Mouse (Mus musculus): ENCODE results near the gene Upk3b.
"Not testable (repeated sequence)": the region's sequence is repeated elsewhere in the genome, so short reads cannot be mapped to it uniquely, and the experiment has no call there.

The Upk3b gene

DNA sequence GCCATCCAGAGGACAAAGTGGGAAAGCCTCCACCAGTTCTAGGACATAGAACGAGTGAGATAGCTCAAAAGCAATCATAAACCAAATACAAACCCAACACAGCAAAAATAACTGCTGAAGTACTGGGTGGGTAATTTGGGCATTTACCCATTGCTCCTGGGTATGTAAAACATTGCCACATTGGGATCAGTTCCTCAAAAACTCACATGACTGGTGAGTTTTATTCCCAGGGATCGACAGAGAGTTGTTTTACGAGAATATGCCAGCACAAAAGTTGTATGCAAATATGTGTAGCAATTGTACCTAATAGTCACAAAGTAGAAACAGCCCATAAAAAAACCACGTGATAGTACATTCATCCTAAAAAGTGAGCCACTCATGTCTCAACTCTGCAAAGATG lies 3.4 kb upstream of the Upk3b start:
- DNase-seq (ENCODE audit: low read depth, low spot score) = no peak

DNA sequence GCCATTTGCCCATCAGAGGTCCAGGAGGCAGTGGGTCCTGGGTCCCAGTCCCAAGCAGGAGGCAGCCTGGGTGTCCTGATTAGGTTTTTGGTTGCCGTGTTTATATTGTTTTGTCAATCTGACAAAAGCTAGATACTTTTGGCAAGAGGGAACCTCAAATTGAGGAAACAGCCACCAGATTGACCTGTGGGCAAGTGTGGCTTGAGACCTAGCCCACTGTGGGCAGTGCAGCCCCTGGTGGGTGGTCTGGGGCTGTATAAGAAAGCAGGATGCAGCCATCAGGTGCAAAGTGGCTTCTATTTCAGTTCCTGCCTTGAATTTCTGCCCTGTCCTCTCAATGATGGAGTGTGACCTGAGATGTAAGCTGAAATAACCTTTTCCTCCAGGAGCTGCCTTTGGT lies 3.0 kb upstream of the Upk3b start:
- no peak for DNase-seq (ENCODE audit: low read depth, low spot score)

DNA sequence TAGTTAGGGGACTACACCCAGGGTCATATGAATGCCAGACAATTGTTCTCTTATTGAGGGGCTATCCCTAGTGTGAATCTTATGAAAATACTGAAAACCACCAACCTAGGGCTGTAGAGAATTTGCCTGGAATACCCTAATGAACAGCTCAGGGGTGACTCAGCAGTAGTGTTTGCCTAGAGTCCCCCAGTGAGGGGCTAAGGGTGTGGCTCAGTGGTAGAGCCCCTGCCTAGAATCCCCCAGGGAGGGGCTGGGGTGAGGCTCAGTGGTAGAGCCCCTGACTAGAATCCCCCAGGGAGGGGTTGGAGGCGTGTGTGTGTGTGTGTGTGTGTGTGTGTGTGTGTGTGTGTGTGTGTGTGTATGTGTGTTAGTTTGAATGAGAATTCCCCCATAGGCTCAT lies 1.6 kb upstream of the Upk3b start:
- no peak for DNase-seq (ENCODE audit: low read depth, low spot score)

DNA sequence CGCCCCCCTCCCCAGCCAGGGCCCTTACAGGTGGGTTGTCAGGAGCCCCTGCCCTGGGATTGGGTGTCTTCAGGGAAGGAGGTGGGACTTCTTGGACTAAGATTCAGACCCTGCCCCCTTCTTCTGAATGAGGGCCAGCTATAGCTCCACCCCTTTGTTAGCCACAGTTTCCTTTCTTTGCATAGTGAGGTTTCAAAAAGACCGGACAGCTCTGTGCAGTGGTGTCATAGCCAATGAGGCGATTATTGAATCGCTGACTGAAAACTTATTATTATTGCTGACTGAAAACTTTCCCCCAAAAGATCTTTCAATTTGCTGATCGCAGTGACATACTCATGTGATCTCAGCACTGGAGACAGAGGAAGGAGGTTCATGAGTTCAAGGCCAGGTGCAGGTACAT lies 1.9 kb downstream of the Upk3b start:
- no peak for DNase-seq (ENCODE audit: low read depth, low spot score)

DNA sequence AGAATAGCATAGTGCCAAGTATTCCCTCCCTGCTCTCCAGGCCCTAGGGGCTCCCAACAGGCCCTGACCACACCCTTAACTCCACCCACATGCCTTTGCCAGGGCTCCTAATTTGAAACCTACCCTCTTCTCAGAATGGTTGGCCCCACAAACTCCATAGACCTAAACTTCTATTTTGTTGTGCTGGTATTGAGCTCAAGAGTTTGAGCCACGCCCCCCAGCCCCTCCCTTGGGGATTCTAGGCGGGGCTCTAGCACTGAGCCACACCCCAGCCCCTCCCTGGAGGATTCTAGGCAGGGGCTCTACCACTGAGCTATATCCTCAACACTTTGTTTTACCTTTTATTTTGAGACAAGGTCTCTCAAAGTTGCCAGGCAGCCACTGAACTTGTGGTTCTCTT lies 3.0 kb downstream of the Upk3b start:
- no peak for DNase-seq (ENCODE audit: low read depth, low spot score)

DNA sequence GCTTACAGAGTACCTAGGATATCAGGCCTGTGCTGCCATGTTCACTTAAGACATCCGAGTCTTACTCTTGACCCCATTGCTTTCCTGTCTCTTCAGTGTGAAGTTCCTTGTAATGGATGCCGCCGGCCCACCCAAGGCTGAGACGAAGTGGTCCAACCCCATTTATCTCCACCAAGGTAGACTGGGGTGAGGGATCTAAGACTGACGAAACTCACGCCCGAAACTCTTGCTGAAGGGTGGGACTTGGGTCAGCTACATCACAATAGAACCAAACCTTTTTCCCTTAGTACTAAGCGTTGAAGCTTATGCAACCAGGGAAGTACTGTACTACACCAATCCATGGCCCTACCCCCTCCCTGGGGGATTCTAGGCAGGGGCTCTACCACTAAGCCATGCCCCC lies 3.4 kb downstream of the Upk3b start:
- DNase-seq (ENCODE audit: low read depth, low spot score) = no peak

DNA sequence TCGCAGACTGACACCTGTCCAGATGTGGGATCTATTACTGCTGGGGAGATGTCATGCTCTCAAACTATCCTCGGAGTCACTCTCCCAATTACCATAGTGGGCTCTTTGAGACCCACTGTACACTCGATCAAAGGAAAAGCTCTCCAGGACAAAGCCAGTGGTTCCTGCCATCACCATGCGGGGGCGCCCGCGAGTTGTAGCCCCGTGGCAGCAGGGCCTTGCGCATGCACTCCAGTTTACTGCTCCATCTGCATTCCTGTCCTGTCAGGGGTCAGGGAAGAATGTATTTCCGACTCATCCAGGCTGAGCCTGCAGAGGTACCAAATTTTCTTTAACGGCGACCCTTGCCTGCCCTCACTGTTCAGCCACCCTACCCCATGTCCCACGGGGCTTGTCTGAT lies 6.6 kb downstream of the Upk3b start:
- DNase-seq (ENCODE audit: low read depth, low spot score) = no peak

DNA sequence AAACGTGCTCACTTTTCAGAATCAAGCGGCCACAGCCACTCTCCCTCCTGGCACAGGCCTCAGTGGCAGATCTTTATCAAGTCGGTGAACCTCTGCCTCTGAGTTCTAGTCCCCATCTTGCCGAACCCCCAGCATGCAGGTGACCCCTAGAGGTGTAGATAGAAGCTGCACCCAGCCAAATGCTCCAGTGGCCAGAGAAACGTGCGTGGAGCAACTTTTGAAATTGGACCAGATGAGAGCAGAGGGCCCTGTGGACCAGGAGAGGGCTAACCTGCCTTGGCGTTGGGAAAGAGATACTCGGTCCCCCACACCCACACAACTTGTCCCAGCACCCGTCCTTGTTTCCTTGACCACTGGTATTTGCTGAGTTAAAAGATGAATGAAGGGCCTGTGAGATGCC lies 7.1 kb downstream of the Upk3b start:
- DNase-seq (ENCODE audit: low read depth, low spot score) = no peak

DNA sequence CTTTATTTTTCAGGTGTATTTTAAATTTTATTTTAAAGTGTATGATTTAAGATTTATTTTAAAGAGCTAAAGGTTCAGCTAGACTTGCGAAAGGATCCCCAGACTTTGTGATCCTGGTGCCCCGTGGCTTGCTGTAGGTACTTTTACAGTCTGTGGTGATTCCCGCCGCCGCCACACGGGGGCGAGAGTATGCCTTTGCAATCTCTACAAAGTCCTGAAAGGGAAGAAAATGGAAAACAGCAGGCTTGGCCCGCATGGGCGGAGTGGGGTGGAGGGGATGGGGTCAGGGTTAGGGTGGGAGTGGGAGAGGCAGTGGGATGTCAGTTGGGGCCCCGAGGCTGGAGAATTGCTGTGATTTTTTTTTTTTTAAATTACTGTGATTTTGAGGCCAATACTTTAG lies 7.7 kb downstream of the Upk3b start:
- DNase-seq (ENCODE audit: low read depth, low spot score) = peak; percentile 79

DNA sequence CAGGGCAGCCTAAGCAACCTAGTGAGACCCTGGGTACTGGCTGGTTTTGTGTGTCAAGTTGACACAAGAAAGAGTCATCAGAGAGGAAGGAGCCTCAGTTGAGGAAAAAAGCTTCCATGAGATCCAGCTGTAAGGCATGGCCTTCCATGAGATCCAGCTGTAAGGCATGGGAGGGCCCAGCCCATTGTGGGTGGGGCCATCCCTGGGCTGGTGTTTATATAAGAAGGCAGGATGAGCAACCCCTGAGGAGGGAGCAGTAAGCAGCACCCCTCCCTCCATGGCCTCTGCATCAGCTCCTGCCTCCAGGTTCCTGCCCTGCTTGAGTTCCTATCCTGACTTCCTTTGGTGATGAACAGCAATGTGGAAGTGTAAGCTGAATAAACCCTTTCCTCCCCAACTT lies 10.2 kb downstream of the Upk3b start:
- DNase-seq (ENCODE audit: low read depth, low spot score) = not testable (repeated sequence)

DNA sequence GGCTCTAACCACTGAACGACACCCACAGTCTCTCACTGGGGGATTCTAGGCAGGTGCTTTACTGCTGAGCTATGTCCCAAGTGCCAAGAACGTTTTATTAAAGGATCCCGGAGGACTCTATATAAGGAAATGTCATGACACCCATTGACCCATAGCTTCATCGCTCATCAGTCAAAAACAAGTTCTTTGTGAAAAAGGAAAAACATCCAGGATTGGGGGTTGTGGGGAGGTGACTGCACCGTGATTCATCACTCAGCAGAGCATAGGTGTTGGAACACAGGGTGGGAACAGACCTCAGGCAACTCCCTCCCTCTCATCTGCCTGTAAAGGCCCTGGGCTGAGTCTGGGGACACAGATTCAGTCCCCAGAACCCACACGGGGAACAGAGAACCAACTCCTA lies 11.6 kb downstream of the Upk3b start:
- DNase-seq (ENCODE audit: low read depth, low spot score) = no peak

DNA sequence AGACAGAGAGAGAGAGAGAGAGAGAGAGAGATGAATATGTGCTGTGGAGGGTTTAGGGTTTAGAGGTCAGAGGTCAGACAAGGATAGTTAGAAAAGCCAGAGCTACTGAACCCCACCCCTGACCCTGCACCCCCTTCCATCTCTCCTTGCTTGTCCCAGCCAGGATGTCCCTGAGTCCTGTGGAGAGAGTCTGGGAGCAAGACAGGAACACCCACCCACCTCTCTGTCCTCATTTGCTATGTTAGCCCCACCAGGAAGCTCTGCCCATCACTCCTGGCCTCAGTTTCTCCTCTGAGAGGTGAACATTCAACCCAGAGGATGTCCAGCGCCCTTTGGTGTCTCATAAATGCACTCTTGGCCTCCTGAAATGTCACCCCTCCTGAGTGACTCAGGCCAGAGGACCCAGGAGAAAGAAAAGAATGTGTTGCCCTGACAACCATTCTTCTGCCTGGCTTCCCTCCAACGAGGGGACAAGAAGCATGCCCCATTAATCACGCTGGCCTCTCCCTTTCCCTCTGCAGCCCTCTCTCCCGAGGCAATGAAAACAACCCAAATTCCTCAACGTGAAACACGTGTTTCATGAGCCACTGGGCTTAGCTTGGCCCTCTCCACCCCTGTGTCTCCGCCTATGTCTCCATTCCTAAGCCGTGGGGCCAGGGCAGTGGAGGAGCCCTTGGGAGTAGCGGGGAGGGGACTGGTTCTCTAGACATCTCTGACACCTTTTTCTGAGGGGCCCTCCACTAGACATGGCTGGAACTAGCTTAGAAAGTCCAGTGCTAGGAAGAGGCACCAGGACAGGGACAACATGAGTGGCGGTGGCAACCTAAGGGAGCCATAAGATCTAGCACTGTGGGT lies 13.2 kb downstream of the Upk3b start:
- DNase-seq (ENCODE audit: low read depth, low spot score) = peak; percentile 53

DNA sequence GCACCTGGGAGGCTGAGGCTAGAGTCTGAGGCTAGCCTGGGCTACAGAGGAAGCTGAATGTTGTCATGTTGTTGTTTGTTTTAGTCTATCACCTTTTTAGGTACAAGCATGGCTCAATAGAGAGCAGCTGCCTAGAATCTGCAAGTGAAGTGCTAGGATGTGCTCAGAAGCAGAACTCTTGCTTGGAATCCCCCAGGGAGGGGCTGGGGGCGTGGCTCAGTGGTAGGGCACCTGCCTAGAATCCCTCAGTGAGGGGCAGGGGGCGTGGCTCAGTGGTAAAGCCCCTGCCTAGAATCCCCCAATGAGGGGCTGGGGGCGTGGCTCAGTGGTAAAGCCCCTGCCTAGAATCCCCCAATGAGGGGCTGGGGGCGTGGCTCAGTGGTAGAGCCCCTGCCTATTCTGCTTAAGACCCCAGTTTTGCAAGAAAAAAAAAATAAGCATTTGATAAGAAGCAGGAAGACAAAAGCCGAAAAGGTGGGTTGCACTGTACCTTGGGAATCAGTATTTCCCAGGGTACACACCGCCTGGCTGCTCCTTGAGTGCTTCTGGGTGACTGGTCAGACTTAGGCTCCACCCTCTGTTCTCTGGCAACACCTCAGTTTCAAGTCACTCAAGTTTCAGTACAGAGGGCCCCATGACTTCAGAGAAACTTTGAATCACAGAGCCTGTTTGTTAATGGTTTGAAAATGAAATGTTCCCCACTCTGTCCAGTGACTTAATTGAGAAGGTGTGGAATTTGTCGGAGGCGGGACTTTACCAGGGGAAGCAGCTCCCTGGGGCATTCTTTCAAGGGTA lies 14.8 kb downstream of the Upk3b start:
- DNase-seq (ENCODE audit: low read depth, low spot score) = no peak

DNA sequence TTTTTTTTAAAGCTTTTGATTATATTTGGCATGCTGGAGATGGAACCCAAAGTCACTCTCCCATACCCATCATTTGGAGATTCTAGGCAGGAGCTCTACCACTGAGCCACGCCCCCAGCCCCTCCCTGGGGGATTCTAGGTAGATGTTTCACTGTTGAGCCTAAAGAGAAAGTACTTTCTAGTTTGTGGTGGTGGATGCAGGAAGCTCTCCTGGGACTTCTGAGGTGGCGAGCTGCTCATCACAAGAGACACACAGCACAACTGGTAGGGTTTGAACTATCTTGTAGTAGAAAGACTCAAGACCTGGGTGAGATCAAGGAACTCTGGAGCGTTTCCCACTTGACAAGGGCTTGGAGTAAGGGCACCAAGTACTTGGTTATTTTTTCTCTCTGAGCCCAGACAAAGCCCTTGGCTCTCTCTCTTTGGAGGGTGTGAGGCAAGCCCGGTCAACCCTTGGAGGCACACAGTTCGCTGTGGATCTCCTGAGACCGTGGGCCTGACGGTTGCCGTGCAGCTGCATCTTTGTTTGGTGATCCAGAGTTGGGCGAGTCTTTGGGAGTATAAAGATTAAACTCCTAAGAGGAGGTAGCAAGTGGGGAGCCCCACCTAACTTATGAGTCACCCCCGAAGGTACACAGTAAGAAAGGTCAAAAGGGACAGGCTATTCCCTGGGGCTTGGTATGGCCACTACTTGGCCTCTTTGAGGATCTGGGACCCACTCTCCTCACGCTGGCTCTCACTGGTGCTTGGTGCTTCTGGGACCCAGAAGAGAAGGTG lies 16.2 kb downstream of the Upk3b start, which contains the start of gene Upk3bl:
Gene Upk3bl (plus strand): TSS at position 192 of the 777 bp plus-strand sequence.
- DNase-seq (ENCODE audit: low read depth, low spot score) = no peak

DNA sequence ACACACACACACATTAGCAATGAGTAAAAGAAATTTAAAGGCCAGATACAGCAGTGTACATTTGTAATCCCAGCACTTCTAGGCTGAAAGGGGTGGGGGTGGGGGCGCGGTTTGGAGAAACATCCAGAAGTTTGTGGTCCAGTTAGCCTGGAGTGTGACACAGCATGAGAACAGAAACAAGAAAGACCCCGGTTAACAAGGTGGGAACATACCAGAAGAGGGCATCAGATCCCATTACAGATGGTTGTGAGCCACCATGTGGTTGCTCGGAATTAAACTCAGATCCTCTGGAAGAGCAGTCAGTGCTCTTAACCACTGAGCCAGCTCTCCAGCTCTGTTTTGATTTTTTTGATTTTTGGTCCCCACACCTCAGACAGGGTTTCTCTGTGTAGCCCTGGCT lies 17.8 kb downstream of the Upk3b start:
- no peak for DNase-seq (ENCODE audit: low read depth, low spot score)

DNA sequence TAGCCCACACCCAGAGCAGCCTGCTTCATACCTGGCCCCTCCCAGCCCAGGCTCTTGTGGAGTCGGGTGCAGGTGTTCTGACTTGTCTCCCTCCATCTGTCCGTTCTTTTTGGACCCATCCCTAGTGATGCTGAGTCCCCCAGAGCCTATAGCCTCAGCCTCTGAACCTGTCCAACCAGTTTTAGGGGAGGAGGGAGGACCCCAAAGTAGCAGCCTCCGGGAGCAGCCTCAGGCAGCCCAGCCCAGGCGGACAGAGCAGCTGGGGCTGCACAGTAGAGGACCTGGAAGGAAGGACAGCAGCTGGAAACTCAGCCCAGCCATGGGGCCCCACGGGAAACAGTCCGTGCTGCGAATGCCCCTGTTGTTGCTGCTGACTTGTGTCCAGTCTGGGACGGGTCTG lies 18.8 kb downstream of the Upk3b start:
- DNase-seq (ENCODE audit: low read depth, low spot score) = no peak

DNA sequence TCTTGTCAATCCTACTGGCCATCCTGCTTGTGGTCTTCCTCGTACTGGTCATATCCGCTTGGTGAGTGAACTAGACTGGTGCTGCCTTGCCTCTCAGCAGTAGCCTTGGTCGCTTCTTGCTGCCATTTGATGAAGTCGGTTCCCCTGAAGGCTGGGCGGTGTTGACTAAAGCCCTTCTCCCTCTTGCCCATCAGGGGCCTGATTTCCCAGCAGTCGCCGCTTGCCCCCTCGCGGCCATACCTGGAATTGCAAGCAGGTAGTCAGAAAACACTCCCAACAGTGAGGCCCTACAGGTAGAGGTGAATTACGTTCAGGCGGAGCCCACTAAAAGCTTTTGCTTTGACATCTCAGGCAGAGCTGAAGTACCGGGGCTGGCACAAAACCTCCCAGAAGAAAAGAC lies 23.3 kb downstream of the Upk3b start:
- peak; percentile 75 for DNase-seq (ENCODE audit: low read depth, low spot score)

DNA sequence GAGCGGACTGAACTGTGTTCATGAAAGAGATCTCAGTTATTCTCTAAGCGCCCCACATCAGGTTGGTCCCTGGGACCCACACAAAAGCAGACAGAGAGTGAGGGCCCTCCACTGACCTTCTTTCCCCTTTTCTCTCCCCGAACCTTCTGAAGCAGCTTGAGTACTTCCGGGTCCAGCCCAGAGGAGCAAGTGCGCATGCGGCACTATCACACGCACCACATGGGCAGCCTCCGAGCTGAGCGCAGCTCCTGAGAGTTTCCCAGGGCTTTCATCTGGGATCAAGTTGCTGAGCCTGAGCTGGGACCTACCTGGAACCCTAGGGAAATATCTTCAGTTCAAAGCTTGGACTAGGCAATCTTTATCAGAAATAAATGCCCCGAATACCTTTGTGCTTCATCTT lies 25.6 kb downstream of the Upk3b start:
- no peak for DNase-seq (ENCODE audit: low read depth, low spot score)

DNA sequence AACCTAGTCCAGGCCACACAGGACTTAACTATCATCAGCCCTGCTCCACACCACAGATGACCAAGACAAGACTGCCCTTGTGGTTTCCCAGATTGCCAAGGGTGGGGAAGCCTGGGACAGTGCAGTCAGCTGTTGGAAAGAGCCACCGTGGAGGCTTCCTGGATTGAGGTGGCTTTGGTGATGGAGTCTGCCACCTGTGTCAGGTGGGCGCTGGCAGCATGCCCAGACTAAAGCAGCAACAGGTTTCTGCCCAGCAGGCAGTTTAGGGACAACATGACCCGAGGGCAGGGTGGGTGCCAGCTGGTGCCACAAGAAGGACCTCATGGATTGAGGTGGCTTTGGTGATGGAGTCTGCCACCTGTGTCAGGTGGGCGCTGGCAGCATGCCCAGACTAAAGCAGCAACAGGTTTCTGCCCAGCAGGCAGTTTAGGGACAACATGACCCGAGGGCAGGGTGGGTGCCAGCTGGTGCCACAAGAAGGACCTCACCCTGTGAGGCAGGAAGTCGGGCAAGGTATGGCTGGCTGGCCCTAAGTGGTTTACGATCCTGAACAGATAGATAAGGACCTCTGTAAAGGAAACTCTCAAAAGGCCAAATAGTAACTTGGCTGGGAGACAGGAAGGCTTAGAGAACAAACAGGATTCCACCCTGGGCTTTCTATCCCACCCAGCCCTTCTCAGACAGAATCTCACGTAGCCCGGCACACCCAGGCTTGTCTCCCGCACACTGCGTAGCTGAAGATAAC lies 28.3 kb downstream of the Upk3b start:
- DNase-seq (ENCODE audit: low read depth, low spot score) = not testable (repeated sequence)

DNA sequence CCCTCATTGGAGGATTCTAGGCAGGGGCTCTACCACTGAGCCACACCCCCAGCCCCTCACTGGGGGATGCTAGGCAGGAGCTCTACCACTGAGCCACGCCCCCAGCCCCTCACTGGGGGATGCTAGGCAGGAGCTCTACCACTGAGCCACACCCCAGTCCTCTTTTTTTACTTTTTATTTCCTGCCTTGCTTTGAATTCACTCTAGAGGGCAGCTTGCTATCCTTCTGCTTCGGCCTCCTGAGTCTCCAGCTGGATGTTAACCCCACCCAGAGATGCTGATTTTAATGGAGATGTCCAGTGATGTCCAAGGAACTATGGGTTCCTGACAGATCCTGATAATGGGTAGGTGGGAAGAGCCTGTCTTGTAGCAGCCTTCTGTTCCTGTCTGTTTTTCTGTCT lies 31.1 kb downstream of the Upk3b start:
- DNase-seq (ENCODE audit: low read depth, low spot score) = no peak

DNA sequence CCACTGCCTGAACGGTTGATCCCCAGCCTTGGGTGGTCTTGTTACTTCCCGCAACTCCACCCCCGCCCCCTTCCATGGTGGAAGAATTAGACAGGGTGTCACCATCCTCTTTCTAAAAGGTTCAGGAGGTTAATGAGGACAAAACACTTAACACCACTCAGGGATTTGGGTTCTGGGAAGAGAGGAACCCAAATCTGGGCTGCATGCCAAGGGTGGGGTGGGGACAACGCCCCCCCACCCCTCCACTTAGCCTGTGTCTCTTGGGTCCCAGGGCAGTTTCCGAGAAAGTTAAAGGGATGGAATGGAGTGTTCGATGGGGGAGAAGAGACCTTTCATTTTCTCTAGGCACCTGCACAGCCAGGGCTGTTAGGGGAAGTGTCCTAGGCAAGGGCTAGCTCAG lies 34.8 kb downstream of the Upk3b start:
- no peak for DNase-seq (ENCODE audit: low read depth, low spot score)

DNA sequence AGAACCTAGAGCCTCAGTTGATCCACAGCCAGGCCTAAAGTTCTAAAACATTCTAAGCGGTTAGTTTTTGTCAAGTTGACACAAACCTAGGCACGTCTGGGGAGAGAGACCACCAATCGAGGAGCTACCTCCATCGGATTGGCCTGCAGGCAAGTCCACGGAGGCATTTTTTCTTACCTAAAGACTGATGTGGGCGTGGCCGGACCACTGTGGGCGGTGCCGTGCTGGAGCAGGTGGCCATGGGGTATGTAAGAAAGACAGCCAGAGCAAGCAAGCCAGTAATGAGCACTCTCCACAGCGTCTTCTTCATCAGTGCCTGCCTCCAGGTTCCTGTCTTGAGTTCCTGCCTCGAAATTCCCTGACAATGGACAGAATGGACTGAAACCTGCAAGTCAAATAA lies 35.2 kb downstream of the Upk3b start:
- DNase-seq (ENCODE audit: low read depth, low spot score) = no peak
